Mouse (Mus musculus): ENCODE results near the gene Eif2s1. TPM values are rescaled to one million over a fixed set of nuclear protein-coding genes. Genes with fewer than 3 reads are reported as not detected.

Gene Eif2s1
- polyA plus RNA-seq, 1 experiment from 2014 or later = 146 TPM

DNA sequence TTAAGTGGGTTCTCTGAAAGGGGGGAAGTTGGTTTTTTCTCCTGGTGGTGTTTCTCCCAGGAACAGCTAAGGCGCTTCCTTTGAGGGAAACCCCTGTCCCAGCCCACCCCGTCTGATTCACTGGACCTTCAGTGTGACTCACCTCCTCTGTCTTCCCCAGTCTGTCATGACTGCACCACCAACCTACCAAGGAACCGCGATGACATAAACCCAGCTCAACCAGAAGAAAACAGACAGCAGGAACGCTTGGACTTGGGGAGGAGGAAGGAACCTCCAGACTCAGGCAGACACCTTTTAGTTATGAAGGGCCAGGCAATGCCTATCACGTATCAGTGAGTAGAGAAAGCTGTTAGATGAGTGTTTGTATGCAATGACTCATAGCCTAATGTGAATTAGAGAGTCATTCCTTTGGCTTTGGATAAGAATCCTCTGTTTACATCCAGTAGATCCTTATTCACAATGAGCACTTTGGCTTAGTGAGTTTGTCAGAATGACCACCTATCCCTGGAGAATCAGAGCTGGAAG, 46.5 kb downstream of the Eif2s1 start:
- H3K4me1 ChIP-seq (ENCODE audit: control insufficient read depth, insufficient read depth, low read length) = peaks cover 14% of the 10 kb centered on the region
- 84% methylated on average over 6 of the region's 6 CpGs for WGBS
- no peak overlapping the region for H3K4me3 ChIP-seq (ENCODE audit: low read depth, low read length)
- H3K27ac ChIP-seq (ENCODE audit: low read depth, low read length) = no peak overlapping the region
- H3K4me2 ChIP-seq (ENCODE audit: low read depth, low read length) = no peak overlapping the region
- H3K9me3 ChIP-seq (ENCODE audit: control insufficient read depth, low read length) = no peaks in the 10 kb centered on the region
- H3K27me3 ChIP-seq (ENCODE audit: control insufficient read depth, insufficient read depth, low read length) = peaks cover 39% of the 10 kb centered on the region
- H3K36me3 ChIP-seq (ENCODE audit: control insufficient read depth, insufficient read depth, low read length) = no peaks in the 10 kb centered on the region
- no peak overlapping the region for H3K9ac ChIP-seq (replicated peaks; ENCODE audit: low read depth, low read length)
- ATAC-seq (ENCODE audit: low read depth) = no peak

DNA sequence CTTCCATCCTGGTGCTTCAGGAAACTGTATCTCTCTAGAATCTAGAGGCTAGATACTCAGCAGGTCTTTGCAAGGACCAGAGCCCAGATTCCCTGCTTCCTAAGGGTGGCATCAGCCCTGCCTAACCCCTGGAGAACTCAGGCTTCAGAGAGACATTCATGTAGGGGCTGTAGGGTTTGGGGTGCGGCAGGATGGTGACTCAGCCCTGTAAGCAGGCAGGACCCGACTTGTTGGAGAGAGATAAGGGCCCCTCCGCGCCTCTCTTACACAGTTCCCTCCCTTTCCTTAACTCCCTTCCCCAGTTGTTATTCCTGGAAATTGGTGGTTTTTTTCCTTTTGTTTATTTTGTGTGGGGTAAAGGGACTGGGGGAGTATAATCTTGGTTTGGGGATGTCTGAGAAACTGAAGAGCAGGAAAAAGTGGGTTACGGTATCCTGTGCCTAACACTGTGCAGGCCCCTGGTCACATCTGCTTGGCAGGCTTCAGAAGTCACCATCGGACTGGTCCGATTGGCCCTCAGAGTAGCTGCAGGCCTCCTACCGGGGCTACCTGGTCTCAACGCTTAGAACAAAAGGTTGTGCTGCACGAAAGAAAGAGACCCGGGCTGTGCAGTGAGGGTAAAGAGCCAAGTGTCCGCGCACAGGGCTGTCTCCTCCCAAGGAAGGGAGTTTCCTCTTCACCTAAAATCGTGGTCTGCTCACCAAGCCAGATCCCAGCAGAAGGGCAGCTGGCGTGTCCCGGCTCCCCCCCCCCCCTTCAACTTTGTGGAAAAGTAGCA, 49.3 kb downstream of the Eif2s1 start:
- Histone ChIP-seq H3K27me3 (ENCODE audit: control insufficient read depth, insufficient read depth, low read length) (peaks cover 36% of the 10 kb centered on the region), H3K9me3 (ENCODE audit: control insufficient read depth, low read length) (no peaks in the 10 kb centered on the region), H3K4me3 (ENCODE audit: low read depth, low read length) (no peak overlapping the region), H3K4me1 (ENCODE audit: control insufficient read depth, insufficient read depth, low read length) (peaks cover 14% of the 10 kb centered on the region), H3K36me3 (ENCODE audit: control insufficient read depth, insufficient read depth, low read length) (no peaks in the 10 kb centered on the region), H3K4me2 (ENCODE audit: low read depth, low read length) (peak overlapping the region; percentile 48; the same call in 1 of the 2 replicates), H3K9ac (replicated peaks; ENCODE audit: low read depth, low read length) (no peak overlapping the region), H3K27ac (ENCODE audit: low read depth, low read length) (no peak overlapping the region)
- WGBS = 13% methylated on average over 16 of the region's 16 CpGs
- no peak for ATAC-seq (ENCODE audit: low read depth)

DNA sequence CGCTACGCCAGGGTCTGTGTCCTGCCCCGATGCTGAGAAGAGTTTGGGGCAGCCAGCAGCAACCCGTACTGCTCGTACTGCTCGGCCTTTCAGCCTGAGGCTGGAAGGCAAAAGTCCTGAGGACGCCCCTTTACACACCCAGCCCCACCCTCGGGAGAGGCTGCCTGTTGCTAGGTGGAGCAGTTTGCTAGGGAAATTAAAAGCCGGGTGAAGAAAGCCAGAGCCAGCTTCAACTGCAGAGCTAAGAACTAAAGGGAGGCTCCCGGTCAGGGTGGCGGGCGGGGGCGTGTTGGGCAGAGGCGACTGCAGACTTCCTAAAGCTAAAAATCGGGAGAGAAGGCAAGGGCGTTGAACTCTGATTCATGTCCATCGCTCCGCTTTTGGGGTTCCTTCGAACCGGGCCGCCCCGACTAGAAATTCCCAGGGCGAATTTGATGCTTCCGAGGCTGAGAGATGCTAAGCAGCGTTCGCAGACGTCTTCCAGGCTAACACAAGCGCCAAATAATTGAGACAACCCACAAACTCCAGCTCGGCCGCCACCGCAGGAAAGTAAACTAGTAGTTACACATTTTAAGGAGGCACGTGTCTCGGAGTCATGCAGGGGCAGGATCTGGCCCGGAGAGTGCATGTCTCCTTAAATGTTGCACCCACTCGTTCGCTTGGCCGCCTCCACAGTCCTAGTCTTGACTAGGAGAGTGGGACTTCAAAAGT, 50.2 kb downstream of the Eif2s1 start:
- H3K9me3 ChIP-seq (ENCODE audit: control insufficient read depth, low read length) = no peaks in the 10 kb centered on the region
- peaks cover 10% of the 10 kb centered on the region for H3K4me1 ChIP-seq (ENCODE audit: control insufficient read depth, insufficient read depth, low read length)
- H3K27me3 ChIP-seq (ENCODE audit: control insufficient read depth, insufficient read depth, low read length) = peaks cover 36% of the 10 kb centered on the region
- no peak overlapping the region for H3K27ac ChIP-seq (ENCODE audit: low read depth, low read length)
- peak overlapping the region; percentile 19 for H3K4me3 ChIP-seq (ENCODE audit: low read depth, low read length)
- H3K36me3 ChIP-seq (ENCODE audit: control insufficient read depth, insufficient read depth, low read length) = no peaks in the 10 kb centered on the region
- H3K9ac ChIP-seq (replicated peaks; ENCODE audit: low read depth, low read length) = 0 out of 2 replicates have a peak overlapping the region, but pooled peaks have one; percentile 16
- peak overlapping the region; percentile 48 for H3K4me2 ChIP-seq (ENCODE audit: low read depth, low read length)
- no peak for ATAC-seq (ENCODE audit: low read depth)
- WGBS = 2% methylated on average over 37 of the region's 37 CpGs

DNA sequence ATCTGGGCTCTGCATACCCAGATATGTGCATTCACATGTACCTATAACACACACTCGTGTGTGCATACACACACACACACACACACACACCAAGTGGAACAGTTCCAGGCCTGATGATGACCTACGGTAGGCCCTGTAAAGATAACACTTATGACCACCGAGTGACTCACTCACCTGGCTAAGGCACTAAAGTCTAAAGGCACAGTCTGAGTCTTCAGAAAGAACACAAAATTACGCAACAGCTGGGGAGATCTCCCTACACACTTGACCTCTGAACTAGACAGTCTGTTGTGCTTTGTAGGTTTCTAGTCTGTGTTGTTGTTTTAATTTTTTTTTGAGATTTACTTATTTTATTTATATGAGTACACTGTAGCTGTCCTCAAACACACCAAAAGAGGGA, 52.8 kb downstream of the Eif2s1 start:
- Histone ChIP-seq H3K36me3 (ENCODE audit: control insufficient read depth, insufficient read depth, low read length) (no peaks in the 10 kb centered on the region), H3K4me2 (ENCODE audit: low read depth, low read length) (no peak overlapping the region), H3K27ac (ENCODE audit: low read depth, low read length) (no peak overlapping the region), H3K4me3 (ENCODE audit: low read depth, low read length) (no peak overlapping the region), H3K9me3 (ENCODE audit: control insufficient read depth, low read length) (no peaks in the 10 kb centered on the region), H3K27me3 (ENCODE audit: control insufficient read depth, insufficient read depth, low read length) (peaks cover 26% of the 10 kb centered on the region), H3K4me1 (ENCODE audit: control insufficient read depth, insufficient read depth, low read length) (peaks cover 9% of the 10 kb centered on the region), H3K9ac (replicated peaks; ENCODE audit: low read depth, low read length) (no peak overlapping the region)
- WGBS = 91% methylated on average over 4 of the region's 4 CpGs
- ATAC-seq (ENCODE audit: low read depth) = no peak

DNA sequence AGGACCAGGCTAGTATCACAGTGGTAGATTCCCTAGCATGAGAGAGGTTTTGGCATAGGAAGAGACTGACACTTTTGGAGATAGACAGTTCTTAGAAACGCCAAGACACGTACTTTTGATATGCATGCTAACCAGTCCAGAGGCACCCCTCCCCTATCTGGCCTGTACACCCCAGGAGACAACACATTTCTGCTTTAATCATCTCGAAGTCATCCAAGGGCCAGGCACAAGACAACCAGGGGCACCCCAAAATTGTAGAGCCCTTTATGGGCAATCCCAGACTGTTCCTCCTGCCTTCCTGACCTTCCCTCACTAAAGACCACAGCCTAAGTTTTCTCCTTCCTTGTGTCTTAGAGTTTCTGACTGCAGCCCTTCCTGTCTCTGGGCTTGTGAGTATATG, 53.9 kb downstream of the Eif2s1 start:
- 86% methylated on average over 3 of the region's 3 CpGs for WGBS
- H3K4me3 ChIP-seq (ENCODE audit: low read depth, low read length) = no peak overlapping the region
- no peak overlapping the region for H3K4me2 ChIP-seq (ENCODE audit: low read depth, low read length)
- no peak overlapping the region for H3K9ac ChIP-seq (replicated peaks; ENCODE audit: low read depth, low read length)
- H3K9me3 ChIP-seq (ENCODE audit: control insufficient read depth, low read length) = no peaks in the 10 kb centered on the region
- no peak for ATAC-seq (ENCODE audit: low read depth)
- no peak overlapping the region for H3K27ac ChIP-seq (ENCODE audit: low read depth, low read length)
- peaks cover 10% of the 10 kb centered on the region for H3K4me1 ChIP-seq (ENCODE audit: control insufficient read depth, insufficient read depth, low read length)
- H3K27me3 ChIP-seq (ENCODE audit: control insufficient read depth, insufficient read depth, low read length) = peaks cover 15% of the 10 kb centered on the region
- no peaks in the 10 kb centered on the region for H3K36me3 ChIP-seq (ENCODE audit: control insufficient read depth, insufficient read depth, low read length)

DNA sequence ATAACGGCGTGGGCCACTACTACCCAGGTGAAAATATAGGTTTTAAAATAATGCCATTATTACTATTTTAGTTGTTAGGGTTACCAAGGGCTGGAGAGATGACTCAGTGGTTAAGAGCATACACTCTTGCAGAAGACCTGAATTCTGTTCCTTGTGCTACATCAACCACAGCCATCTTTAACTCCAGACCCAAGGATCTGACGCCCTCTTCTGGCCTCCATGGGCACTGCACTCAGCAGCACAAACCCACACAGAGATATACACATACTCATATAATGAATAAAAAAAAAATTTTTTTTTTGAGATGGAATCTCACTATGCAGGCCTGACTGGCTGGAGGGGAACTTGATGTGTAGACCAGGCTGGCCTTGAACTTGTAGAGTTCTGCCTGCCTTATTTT, 54.7 kb downstream of the Eif2s1 start:
- 82% methylated on average over 3 of the region's 3 CpGs for whole genome bisulfite sequencing
- no peak overlapping the region for H3K4me3 ChIP-seq (ENCODE audit: low read depth, low read length)
- H3K9me3 ChIP-seq (ENCODE audit: control insufficient read depth, low read length) = no peaks in the 10 kb centered on the region
- H3K27ac ChIP-seq (ENCODE audit: low read depth, low read length) = no peak overlapping the region
- H3K4me1 ChIP-seq (ENCODE audit: control insufficient read depth, insufficient read depth, low read length) = peaks cover 10% of the 10 kb centered on the region
- no peak overlapping the region for H3K4me2 ChIP-seq (ENCODE audit: low read depth, low read length)
- H3K9ac ChIP-seq (replicated peaks; ENCODE audit: low read depth, low read length) = no peak overlapping the region
- H3K36me3 ChIP-seq (ENCODE audit: control insufficient read depth, insufficient read depth, low read length) = no peaks in the 10 kb centered on the region
- peaks cover 11% of the 10 kb centered on the region for H3K27me3 ChIP-seq (ENCODE audit: control insufficient read depth, insufficient read depth, low read length)
- no peak for ATAC-seq (ENCODE audit: low read depth)

DNA sequence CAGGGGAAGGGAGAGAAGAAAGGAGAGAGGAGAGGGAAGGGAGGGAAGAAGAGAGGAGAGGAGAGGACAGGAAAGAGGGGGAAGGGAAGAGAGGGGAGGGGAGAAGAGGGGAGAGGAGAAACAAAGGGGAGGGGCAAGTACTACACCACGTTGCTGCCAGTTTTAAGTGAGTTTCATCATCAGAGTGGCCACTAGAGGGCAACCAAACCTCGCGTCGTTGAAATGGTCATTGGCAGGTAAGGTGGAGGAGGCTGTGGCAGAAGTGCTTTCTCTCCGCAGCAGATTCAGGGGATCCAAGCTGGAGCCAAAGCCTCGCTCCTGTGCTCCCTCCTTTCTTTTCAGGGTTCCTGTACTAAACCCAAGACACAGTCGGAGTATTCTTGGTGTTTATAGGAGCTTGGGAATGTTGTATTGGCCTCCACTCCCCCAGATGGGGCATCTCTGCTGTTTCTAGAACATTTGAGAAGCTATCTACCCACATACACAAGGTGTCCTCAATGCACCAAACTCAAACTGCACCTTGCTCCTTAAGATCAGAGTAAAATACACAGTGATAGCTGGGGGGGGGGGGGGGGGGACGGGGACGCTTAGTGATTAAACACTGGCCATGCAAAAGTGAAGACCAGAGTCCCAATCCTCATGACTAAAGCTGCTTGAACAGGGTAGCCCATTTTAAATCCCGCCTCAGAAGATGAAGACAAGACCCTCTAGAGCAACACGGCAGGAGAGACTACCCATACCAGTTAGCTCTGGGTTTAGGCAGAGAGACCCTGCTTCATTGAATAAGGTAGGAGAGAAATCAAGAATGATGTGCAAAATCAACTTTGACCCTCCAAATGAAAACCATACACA, 56.8 kb downstream of the Eif2s1 start:
- ATAC-seq (ENCODE audit: low read depth) = peak; percentile 54
- Histone ChIP-seq H3K27me3 (ENCODE audit: control insufficient read depth, insufficient read depth, low read length) (no peaks in the 10 kb centered on the region), H3K9me3 (ENCODE audit: control insufficient read depth, low read length) (no peaks in the 10 kb centered on the region), H3K36me3 (ENCODE audit: control insufficient read depth, insufficient read depth, low read length) (no peaks in the 10 kb centered on the region), H3K4me2 (ENCODE audit: low read depth, low read length) (peak overlapping the region; percentile 23; the same call in 1 of the 2 replicates), H3K9ac (replicated peaks; ENCODE audit: low read depth, low read length) (no peak overlapping the region), H3K4me1 (ENCODE audit: control insufficient read depth, insufficient read depth, low read length) (0 out of 2 replicates have a peak, but pooled peaks cover 2% of the 10 kb centered on the region), H3K27ac (ENCODE audit: low read depth, low read length) (no peak overlapping the region), H3K4me3 (ENCODE audit: low read depth, low read length) (no peak overlapping the region; the same call in 1 of the 2 replicates)
- WGBS = 15% methylated on average over 10 of the region's 11 CpGs

DNA sequence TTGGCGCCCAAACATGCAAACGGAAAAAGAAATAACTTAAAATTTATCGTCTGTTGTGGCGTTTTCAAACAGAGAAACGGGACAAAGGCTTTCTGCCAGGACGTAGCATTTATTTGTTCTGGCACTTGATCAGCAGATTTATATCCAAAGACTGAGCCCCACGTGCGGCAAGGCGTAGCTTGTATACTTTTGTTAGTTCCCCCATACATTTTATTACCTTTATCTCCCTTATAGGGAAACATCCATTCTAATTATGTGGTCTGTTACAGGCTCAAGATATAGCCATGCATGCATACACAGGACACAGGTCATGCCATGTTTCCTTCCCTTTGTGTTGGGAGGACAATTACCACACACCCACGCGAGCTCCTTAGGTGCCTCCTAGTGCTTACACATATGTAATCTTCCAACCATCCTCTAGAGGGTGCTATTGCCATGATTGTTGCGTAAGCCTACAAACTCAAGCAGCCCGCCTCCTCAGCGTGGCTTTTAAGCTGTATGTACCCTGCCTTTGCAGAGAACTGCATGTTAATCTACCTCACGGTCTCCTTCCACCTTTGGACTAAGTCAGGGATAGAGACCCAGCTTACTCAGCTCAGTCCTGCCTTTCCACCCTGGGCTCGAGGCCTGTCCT, 57.6 kb downstream of the Eif2s1 start:
- 29% methylated on average over 16 of the region's 16 CpGs for WGBS
- no peak overlapping the region for H3K9ac ChIP-seq (replicated peaks; ENCODE audit: low read depth, low read length)
- peak; percentile 81 for ATAC-seq (ENCODE audit: low read depth)
- no peak overlapping the region for H3K4me3 ChIP-seq (ENCODE audit: low read depth, low read length)
- H3K4me1 ChIP-seq (ENCODE audit: control insufficient read depth, insufficient read depth, low read length) = 0 out of 2 replicates have a peak, but pooled peaks cover 2% of the 10 kb centered on the region
- H3K4me2 ChIP-seq (ENCODE audit: low read depth, low read length) = 0 out of 2 replicates have a peak overlapping the region, but pooled peaks have one; percentile 23
- H3K36me3 ChIP-seq (ENCODE audit: control insufficient read depth, insufficient read depth, low read length) = no peaks in the 10 kb centered on the region
- no peak overlapping the region for H3K27ac ChIP-seq (ENCODE audit: low read depth, low read length)
- H3K9me3 ChIP-seq (ENCODE audit: control insufficient read depth, low read length) = no peaks in the 10 kb centered on the region
- no peaks in the 10 kb centered on the region for H3K27me3 ChIP-seq (ENCODE audit: control insufficient read depth, insufficient read depth, low read length)
